Mouse (Mus musculus): ENCODE results near the gene Fam71e1. TPM values are rescaled to one million over a fixed set of nuclear protein-coding genes. Genes with fewer than 3 reads are reported as not detected.
A peak's percentile ranks its signal among the peaks of the same experiment; 100 is the strongest.

Fam71e1 gene
- polyA plus RNA-seq, 1 experiment = 9.4 TPM

DNA sequence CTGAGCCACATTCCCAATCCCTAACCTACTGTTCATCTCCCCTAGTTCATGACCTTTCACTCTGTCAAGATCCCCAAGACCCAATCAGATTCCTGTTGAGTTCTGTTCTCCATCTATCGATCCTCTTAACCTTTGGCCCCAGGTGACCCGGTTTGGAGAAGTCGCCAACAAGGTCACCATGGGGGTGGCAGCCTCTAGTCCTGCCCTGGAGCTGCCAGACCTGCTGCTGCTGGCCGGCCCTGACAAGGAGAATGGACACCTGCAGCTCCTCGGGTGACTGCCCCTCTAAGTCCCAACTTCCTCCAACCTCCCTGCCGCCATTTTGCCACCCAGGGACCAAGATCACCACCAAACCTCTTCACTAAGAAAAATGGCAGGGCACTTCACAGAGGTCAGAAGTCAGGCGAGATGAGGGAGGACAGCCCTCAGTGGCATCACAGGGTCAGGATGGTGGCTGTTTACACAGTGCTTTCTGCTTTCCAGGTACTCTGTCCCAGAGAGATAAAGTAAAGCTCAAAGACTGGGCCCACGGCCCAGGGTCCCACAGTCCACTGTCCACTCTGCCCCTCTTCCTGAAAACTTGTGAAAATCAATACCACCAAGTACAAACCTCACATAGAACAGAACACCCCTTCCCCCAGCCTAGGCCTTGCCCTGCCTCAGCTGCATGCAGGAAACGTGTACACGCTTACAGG, 1.1 kb downstream of the Fam71e1 start:
- no peak overlapping the region for H3K27ac ChIP-seq (ENCODE audit: control insufficient read depth, insufficient read depth, low read length)
- no peak for DNase-seq
- TF ChIP-seq POLR2A (IDR thresholded peaks at IDR 0.05; ENCODE audit: control insufficient read depth, extremely low read depth, insufficient read depth, low read length, poor library complexity) = no peak
- no peak for TF ChIP-seq CTCF (IDR thresholded peaks at IDR 0.05; ENCODE audit: borderline replicate concordance, control insufficient read depth, extremely low read depth, insufficient read depth, low read length, poor library complexity)
- no peaks in the 10 kb centered on the region for H3K36me3 ChIP-seq (ENCODE audit: control insufficient read depth, insufficient read depth, low read length)
- H3K4me3 ChIP-seq (ENCODE audit: control insufficient read depth, insufficient read depth, low read length) = no peak overlapping the region
- H3K27me3 ChIP-seq (ENCODE audit: control insufficient read depth, insufficient read depth, low read length) = no peaks in the 10 kb centered on the region
- H3K4me1 ChIP-seq (replicated peaks; ENCODE audit: control insufficient read depth, insufficient read depth, low read length) = peaks cover 17% of the 10 kb centered on the region
- WGBS = 95% methylated on average over 10 of the region's 10 CpGs

DNA sequence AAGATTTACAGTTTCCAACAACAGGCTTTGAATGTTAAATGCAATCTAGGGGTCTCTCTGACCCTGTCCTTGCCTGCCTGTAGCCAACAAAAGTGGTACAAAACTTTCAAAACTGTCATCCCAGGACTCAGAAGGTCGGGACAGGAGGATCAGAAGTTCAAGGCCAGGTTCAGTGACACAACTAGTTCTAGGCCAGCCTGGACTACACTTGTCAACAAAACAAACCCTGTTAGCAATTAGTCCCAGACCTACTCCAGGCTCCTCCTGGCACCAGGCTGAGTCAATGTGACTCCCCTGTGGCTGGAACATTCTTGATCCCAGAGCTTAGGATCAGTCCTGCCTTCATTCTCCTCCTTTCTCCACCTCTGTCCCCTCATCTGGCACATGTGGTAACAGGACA, 2.5 kb downstream of the Fam71e1 start:
- peaks cover 17% of the 10 kb centered on the region for H3K4me1 ChIP-seq (replicated peaks; ENCODE audit: control insufficient read depth, insufficient read depth, low read length)
- H3K27me3 ChIP-seq (ENCODE audit: control insufficient read depth, insufficient read depth, low read length) = no peaks in the 10 kb centered on the region
- H3K36me3 ChIP-seq (ENCODE audit: control insufficient read depth, insufficient read depth, low read length) = no peaks in the 10 kb centered on the region
- no peak overlapping the region for H3K27ac ChIP-seq (ENCODE audit: control insufficient read depth, insufficient read depth, low read length)
- no peak for DNase-seq
- H3K4me3 ChIP-seq (ENCODE audit: control insufficient read depth, insufficient read depth, low read length) = no peak overlapping the region
- WGBS = 81% methylated on average over 1 of the region's 1 CpGs
- TF ChIP-seq CTCF (IDR thresholded peaks at IDR 0.05; ENCODE audit: borderline replicate concordance, control insufficient read depth, extremely low read depth, insufficient read depth, low read length, poor library complexity) (no peak), POLR2A (IDR thresholded peaks at IDR 0.05; ENCODE audit: control insufficient read depth, extremely low read depth, insufficient read depth, low read length, poor library complexity) (no peak)

DNA sequence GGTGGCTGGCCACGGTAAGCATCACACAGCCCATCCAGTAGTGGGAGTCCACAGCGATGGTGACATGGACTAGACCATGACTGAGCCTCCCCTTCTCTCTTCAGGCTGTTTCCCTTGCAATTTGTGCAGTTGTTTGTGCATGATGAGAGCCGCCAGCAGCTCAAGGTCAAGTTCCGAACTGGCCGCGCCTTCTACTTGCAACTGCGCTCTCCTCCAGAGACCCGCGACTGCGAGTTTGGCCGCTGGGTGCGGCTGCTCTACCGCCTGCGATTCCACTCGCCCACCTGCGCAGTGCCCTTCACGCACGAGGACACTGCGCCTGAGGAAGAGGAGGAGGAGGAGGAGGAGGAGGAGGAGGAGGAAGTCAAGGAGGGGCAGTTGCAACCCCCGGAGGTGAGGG, 3.7 kb downstream of the Fam71e1 start:
- no peak for DNase-seq
- Histone ChIP-seq H3K27me3 (ENCODE audit: control insufficient read depth, insufficient read depth, low read length) (no peaks in the 10 kb centered on the region), H3K27ac (ENCODE audit: control insufficient read depth, insufficient read depth, low read length) (no peak overlapping the region), H3K4me1 (replicated peaks; ENCODE audit: control insufficient read depth, insufficient read depth, low read length) (peaks cover 13% of the 10 kb centered on the region), H3K36me3 (ENCODE audit: control insufficient read depth, insufficient read depth, low read length) (no peaks in the 10 kb centered on the region), H3K4me3 (ENCODE audit: control insufficient read depth, insufficient read depth, low read length) (no peak overlapping the region)
- WGBS = 71% methylated on average over 20 of the region's 20 CpGs
- no peak for TF ChIP-seq POLR2A (IDR thresholded peaks at IDR 0.05; ENCODE audit: control insufficient read depth, extremely low read depth, insufficient read depth, low read length, poor library complexity)
- TF ChIP-seq CTCF (IDR thresholded peaks at IDR 0.05; ENCODE audit: borderline replicate concordance, control insufficient read depth, extremely low read depth, insufficient read depth, low read length, poor library complexity) = no peak

DNA sequence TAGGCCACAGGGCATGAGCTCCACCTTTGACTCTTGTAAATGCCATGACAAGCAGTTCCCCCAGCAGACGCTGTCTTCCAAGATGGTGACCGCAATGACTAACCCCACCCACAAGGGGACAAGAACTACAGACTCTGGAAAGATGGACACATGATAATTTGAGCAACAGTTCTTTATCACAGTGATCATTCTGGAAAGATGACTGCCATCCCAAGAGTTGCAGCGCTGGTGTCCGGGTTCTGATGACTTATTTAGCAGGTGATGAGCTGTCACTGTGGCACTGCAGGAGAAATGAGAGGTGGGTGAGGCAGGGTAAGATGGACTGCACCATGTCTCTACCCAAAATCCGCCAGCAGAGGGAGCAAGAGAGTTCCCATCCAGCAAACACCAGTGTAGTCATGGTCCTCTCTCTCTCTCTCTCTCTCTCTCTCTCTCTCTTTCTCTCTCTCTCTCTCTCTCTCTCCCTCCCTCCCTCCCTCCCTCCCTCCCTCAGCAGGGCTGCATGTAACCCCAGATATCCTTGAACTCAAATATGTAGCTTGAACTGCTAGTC, 5.3 kb downstream of the Fam71e1 start:
- Histone ChIP-seq H3K27ac (ENCODE audit: control insufficient read depth, insufficient read depth, low read length) (no peak overlapping the region), H3K4me3 (ENCODE audit: control insufficient read depth, insufficient read depth, low read length) (no peak overlapping the region), H3K27me3 (ENCODE audit: control insufficient read depth, insufficient read depth, low read length) (no peaks in the 10 kb centered on the region), H3K4me1 (replicated peaks; ENCODE audit: control insufficient read depth, insufficient read depth, low read length) (peaks cover 7% of the 10 kb centered on the region), H3K36me3 (ENCODE audit: control insufficient read depth, insufficient read depth, low read length) (no peaks in the 10 kb centered on the region)
- DNase-seq = peak; percentile 74
- WGBS = 26% methylated on average over 5 of the region's 5 CpGs
- TF ChIP-seq CTCF (IDR thresholded peaks at IDR 0.05; ENCODE audit: borderline replicate concordance, control insufficient read depth, extremely low read depth, insufficient read depth, low read length, poor library complexity) (peak; percentile 59; the same call in 1 of the 2 replicates), POLR2A (IDR thresholded peaks at IDR 0.05; ENCODE audit: control insufficient read depth, extremely low read depth, insufficient read depth, low read length, poor library complexity) (no peak)

DNA sequence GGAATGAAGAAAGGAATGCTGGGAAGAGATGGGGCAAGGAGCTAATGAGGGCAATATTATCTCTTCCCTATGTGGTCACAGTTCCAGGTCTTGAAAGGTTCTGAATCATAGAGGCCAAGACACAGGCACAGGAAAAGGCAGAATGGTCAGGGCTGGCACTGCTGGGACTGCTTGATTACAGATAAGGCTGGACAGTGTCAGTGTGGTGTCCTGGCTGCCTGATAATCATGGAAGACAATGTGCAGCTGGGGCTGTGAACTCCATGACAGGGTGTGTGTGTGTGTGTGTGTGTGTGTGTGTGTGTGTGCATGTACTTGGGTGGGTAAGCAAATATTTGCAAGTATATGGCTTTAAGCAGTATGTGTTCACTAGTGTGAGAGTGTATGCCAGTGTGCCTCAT, 11.1 kb downstream of the Fam71e1 start:
- Histone ChIP-seq H3K4me1 (replicated peaks; ENCODE audit: control insufficient read depth, insufficient read depth, low read length) (0 out of 2 replicates have a peak, but pooled peaks cover 4% of the 10 kb centered on the region), H3K4me3 (ENCODE audit: control insufficient read depth, insufficient read depth, low read length) (no peak overlapping the region), H3K27me3 (ENCODE audit: control insufficient read depth, insufficient read depth, low read length) (no peaks in the 10 kb centered on the region), H3K27ac (ENCODE audit: control insufficient read depth, insufficient read depth, low read length) (no peak overlapping the region), H3K36me3 (ENCODE audit: control insufficient read depth, insufficient read depth, low read length) (no peaks in the 10 kb centered on the region)
- no peak for DNase-seq
- no peak for TF ChIP-seq POLR2A (IDR thresholded peaks at IDR 0.05; ENCODE audit: control insufficient read depth, extremely low read depth, insufficient read depth, low read length, poor library complexity)
- no peak for TF ChIP-seq CTCF (IDR thresholded peaks at IDR 0.05; ENCODE audit: borderline replicate concordance, control insufficient read depth, extremely low read depth, insufficient read depth, low read length, poor library complexity)

DNA sequence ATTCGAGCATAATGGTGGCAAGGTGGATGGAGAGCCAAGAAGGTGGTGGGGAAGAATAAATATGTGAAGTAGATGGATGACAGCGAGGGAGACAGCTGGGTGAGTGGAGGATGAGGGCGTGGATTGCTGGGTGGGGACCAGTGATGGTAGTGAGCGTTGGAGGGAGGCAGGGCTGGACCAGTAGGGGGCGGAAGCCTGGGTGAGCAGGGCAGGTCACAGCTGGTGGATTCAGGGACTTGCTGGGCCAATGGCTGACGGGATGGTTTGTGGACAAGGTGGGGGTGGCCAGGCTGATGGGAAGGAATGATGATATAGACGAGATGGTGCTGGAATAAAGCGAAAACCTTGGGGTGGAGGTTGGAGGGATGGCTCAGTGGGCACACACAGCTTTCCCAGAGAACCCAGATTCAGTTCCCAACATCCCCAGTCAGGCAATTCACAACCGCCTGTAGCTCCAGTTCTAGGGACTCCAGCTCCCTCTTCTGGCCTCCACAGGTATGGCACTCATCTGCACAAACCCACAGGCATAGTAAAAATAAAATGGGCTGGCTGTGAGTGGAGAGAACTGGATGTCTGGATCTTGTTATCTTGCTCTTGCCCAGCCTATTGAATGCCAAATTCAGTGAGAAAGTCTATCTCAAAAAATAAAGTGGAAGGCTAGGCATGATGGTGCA, 23.0 kb downstream of the Fam71e1 start:
- 75% methylated on average over 9 of the region's 9 CpGs for WGBS

More for the DNA sequence above, 23.0 kb downstream of the Fam71e1 start:
- H3K27me3 ChIP-seq (ENCODE audit: control insufficient read depth, insufficient read depth, low read length) = no peaks in the 10 kb centered on the region
- DNase-seq = no peak
- H3K36me3 ChIP-seq (ENCODE audit: control insufficient read depth, insufficient read depth, low read length) = no peaks in the 10 kb centered on the region
- no peak overlapping the region for H3K27ac ChIP-seq (ENCODE audit: control insufficient read depth, insufficient read depth, low read length)
- TF ChIP-seq POLR2A (IDR thresholded peaks at IDR 0.05; ENCODE audit: control insufficient read depth, extremely low read depth, insufficient read depth, low read length, poor library complexity) = no peak
- 0 out of 2 replicates have a peak, but pooled peaks have one; percentile 34 for TF ChIP-seq CTCF (IDR thresholded peaks at IDR 0.05; ENCODE audit: borderline replicate concordance, control insufficient read depth, extremely low read depth, insufficient read depth, low read length, poor library complexity)
- H3K4me1 ChIP-seq (replicated peaks; ENCODE audit: control insufficient read depth, insufficient read depth, low read length) = peaks cover 6% of the 10 kb centered on the region; the same call in 1 of the 2 replicates
- no peak overlapping the region for H3K4me3 ChIP-seq (ENCODE audit: control insufficient read depth, insufficient read depth, low read length)
